Mouse (Mus musculus) midbrain, postnatal 0 days (tissue): ENCODE measurements around the gene Tuba3b. TPM values are rescaled to one million over a fixed set of nuclear protein-coding genes. Genes with fewer than 3 reads are reported as not detected.

Experiments used
- ATAC-seq: fragments of 200-750 bp; cut with Nextera tagmentation; 2 replicates; pipeline ENCODE4 v1.8.0; 2017; ENCODE audit warnings: moderate number of reproducible peaks, mild to moderate bottlenecking, moderate TSS enrichment, moderate library complexity; ENCODE audit not compliant: low FRiP score
- DNase-seq: peaks from one replicate; pipeline ENCODE4 v3.0.0-alpha.2; 2015; ENCODE audit warnings: low spot score
- H3K27ac ChIP-seq: fragments of 300-500 bp; sonication (generic); 2 replicates; pipeline ENCODE4 v1.5.1; 2014; ENCODE audit warnings: low read depth, mild to moderate bottlenecking, low read length, mixed read lengths
- H3K27me3 ChIP-seq: fragments of 300-500 bp; sonication (generic); 2 replicates; pipeline ENCODE4 v1.6.1; 2014; ENCODE audit warnings: low read length, control low read depth, mixed read lengths; ENCODE audit not compliant: insufficient read depth
- H3K36me3 ChIP-seq: fragments of 300-500 bp; sonication (generic); 2 replicates; pipeline ENCODE4 v1.6.1; 2014; ENCODE audit warnings: low read length, control low read depth, mixed read lengths; ENCODE audit not compliant: insufficient read depth
- H3K4me1 ChIP-seq: fragments of 300-500 bp; sonication (generic); 2 replicates; pipeline ENCODE4 v1.6.1; 2014; ENCODE audit warnings: mild to moderate bottlenecking, control low read depth, antibody characterized with exemption, low read length, mixed read lengths; ENCODE audit not compliant: insufficient read depth
- H3K4me2 ChIP-seq: fragments of 300-500 bp; sonication (generic); 2 replicates; pipeline ENCODE4 v1.6.1; 2014; ENCODE audit warnings: low read depth, mild to moderate bottlenecking, low read length, mixed read lengths; ENCODE audit not compliant: poor library complexity, severe bottlenecking
- H3K4me3 ChIP-seq: fragments of 300-500 bp; sonication (generic); 2 replicates; pipeline ENCODE4 v1.5.1; 2014; ENCODE audit warnings: low read depth, mild to moderate bottlenecking, low read length, moderate library complexity
- H3K9ac ChIP-seq: fragments of 300-500 bp; sonication (generic); replicated peaks from 2 replicates; pipeline ENCODE4 v1.6.1; 2014; ENCODE audit warnings: mild to moderate bottlenecking, low read length, moderate library complexity, mixed read lengths; ENCODE audit not compliant: poor library complexity, severe bottlenecking
- H3K9me3 ChIP-seq: fragments of 300-500 bp; sonication (generic); 2 replicates; pipeline ENCODE4 v1.6.1; 2016; ENCODE audit warnings: low read length, control low read depth
- CTCF ChIP-seq: IDR thresholded peaks from 2 replicates; pipeline ENCODE4 v1.5.1; 2016; ENCODE audit warnings: antibody characterized with exemption, mild to moderate bottlenecking
- WGBS: fragments of 180-500 bp; shearing (Covaris S2); extraction: QIAGEN DNeasy Blood & Tissue Kit; methylation state at CpG from one replicate; pipeline ENCODE4 v1.1.7; 2014; 5-methylcytosine and 5-hydroxymethylcytosine counted together
- polyA plus RNA-seq: library from polyadenylated mRNA; unstranded; fragments of >200 nt; fragmentation: Nextera tagmentation; extraction: Ambion mirVana; gene quantifications from 2 replicates; pipeline ENCODE4 v1.2.1, GENCODE M21; 2015
- total RNA-seq: library from RNA; depleted of rRNA; stranded (reverse); fragments of >200 nt; gene quantifications from 2 replicates; pipeline ENCODE4 v1.2.3, GENCODE M21; 2014; rRNA removed

Gene Tuba3b
- 0.44 TPM in 1 of 2 replicates, not detected in the other for total RNA-seq
- polyA plus RNA-seq, result 0.11 TPM in 1 of 2 replicates, not detected in the other

DNA sequence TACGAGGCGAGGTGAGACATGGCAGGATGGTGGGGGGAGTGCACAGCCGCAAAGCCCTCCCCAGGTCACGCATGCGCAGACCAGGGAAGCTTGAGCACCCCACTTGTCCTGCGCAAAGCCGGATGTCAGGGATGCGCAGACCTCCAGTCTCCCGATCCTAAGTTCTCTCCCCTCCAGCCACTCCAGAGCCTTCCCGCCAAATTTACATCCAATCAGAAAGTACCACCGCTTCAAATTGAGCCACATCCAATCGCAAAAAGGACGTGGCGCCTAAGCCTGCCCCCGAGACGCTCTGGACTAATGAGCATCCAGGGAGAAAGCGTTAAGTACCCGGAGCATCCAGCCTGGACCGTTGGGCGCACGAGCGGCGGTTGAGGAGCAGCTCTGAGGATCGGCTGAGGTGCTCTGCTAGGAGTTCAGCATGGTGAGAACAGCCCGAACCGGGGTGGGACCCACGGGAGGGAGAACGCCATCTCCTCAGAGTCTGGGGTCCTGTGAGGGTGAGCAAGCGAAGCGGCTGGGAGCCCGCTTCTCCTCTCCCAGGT, at the start of gene Tuba3b:
TSS of gene Tuba3b (plus strand) at position 92 of the 545 bp plus-strand sequence.
- H3K4me3 ChIP-seq, result no peak within 1 kb of the TSS
- TF ChIP-seq CTCF, result no peak

DNA sequence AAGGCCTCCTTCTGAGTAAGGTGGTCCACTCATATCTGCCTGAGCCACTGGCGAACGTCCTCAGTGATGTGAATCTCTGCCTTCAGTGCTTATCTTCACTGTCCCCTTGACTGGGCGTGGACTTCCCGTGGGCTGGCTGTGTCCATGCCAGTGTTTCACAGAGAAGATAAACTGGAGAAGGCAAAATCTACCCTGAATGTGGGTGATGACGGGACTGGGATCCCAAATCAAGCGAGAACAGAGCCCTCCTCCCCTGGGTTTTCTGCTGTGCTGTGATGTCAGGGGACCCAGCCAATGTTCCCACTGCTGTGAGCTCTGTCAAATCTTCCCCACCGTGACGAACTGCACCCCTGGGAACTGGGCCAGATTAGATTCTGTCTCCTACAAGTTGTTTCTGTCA, 48.3 kb upstream of the Tuba3b start:
- TF ChIP-seq CTCF, result no peak
- Histone ChIP-seq H3K4me2 (no peak overlapping the region), H3K9me3 (no peaks in the 10 kb centered on the region), H3K36me3 (no peaks in the 10 kb centered on the region), H3K9ac (no peak overlapping the region), H3K27me3 (no peaks in the 10 kb centered on the region), H3K27ac (no peak overlapping the region), H3K4me3 (no peak overlapping the region), H3K4me1 (no peaks in the 10 kb centered on the region)
- 74% methylated on average over 8 of the region's 8 CpGs for WGBS
- no peak for DNase-seq
- no peak for ATAC-seq

More for the DNA sequence above, at the start of gene Tuba3b:
- 95% methylated on average over 31 of the region's 31 CpGs for WGBS
- H3K4me1 ChIP-seq, result no peaks in the 10 kb centered on the region
- no peaks in the 10 kb centered on the region for H3K36me3 ChIP-seq
- H3K27me3 ChIP-seq, result no peaks in the 10 kb centered on the region
- no peak for ATAC-seq
- H3K4me2 ChIP-seq, result no peak within 1 kb of the TSS
- H3K27ac ChIP-seq, result no peak within 1 kb of the TSS
- no peak within 1 kb of the TSS for H3K9ac ChIP-seq
- H3K9me3 ChIP-seq, result no peaks in the 10 kb centered on the region
- DNase-seq, result no peak

DNA sequence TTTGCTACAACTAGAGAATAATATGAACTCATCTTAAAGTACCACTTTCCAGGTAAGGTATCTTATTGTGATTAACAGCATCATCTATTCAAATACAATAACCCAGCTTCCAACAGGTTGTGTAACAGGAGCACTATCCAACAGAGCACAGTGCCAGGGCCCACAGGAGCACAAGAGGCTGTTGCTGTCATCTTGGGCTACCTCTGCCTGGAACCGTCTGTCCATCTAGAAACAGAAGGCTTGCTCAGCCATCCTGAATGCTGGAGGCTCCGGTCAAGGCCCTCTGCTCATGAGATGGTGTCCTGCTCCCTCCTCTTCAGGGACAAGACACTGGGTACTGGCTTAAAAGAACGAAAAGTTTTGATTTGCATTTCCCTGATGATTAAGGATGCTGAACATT, 47.7 kb upstream of the Tuba3b start:
- ATAC-seq (no peak), DNase-seq (no peak)
- Histone ChIP-seq H3K4me2 (no peak overlapping the region), H3K36me3 (no peaks in the 10 kb centered on the region), H3K27ac (no peak overlapping the region), H3K4me1 (no peaks in the 10 kb centered on the region), H3K27me3 (no peaks in the 10 kb centered on the region), H3K9me3 (no peaks in the 10 kb centered on the region), H3K9ac (no peak overlapping the region), H3K4me3 (no peak overlapping the region)
- 86% methylated on average over 3 of the region's 3 CpGs for WGBS
- TF ChIP-seq CTCF, result no peak

- Histone ChIP-seq H3K27ac (no peak overlapping the region), H3K27me3 (no peaks in the 10 kb centered on the region), H3K4me1 (no peaks in the 10 kb centered on the region), H3K4me2 (no peak overlapping the region), H3K4me3 (no peak overlapping the region), H3K36me3 (no peaks in the 10 kb centered on the region), H3K9me3 (no peaks in the 10 kb centered on the region), H3K9ac (no peak overlapping the region)
- 94% methylated on average over 3 of the region's 3 CpGs for WGBS
- ATAC-seq (no peak), DNase-seq (no peak)
- no peak for TF ChIP-seq CTCF
Observed at GRCm38 (mm10) chr6:145568701-145569100, 46.9 kb upstream of the Tuba3b start.

- Histone ChIP-seq H3K4me1 (no peaks in the 10 kb centered on the region), H3K36me3 (no peaks in the 10 kb centered on the region), H3K9ac (no peak overlapping the region), H3K9me3 (no peaks in the 10 kb centered on the region), H3K4me3 (no peak overlapping the region), H3K27me3 (no peaks in the 10 kb centered on the region), H3K4me2 (no peak overlapping the region), H3K27ac (no peak overlapping the region)
- no peak for TF ChIP-seq CTCF
- DNase-seq (peak; percentile 28), ATAC-seq (no peak)
- WGBS, result 81% methylated on average over 6 of the region's 6 CpGs
Observed at GRCm38 (mm10) chr6:145573250-145574013, 42.1 kb upstream of the Tuba3b start.

DNA sequence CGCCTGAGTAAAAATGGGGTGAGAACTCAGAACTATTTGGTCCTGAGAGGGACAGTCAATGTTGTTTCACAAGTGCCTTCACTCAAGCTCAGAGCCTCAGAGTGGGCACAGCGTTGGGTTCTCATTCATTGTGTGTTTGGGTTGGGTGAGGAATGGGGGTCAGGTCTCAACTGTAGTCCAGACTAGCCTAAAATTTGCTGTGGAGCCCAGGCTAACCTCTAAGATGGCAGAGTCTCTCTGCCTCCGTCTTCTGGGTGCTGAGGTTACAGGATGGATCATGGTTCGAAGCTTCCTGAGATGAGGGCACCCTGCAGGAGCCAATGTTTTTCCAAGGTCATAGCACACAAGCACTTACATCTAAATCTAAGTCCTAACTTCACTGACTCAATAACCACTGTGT, 38.8 kb upstream of the Tuba3b start:
- 96% methylated on average over 4 of the region's 4 CpGs for WGBS

More for the DNA sequence above, 38.8 kb upstream of the Tuba3b start:
- no peak overlapping the region for H3K4me2 ChIP-seq
- no peaks in the 10 kb centered on the region for H3K4me1 ChIP-seq
- ATAC-seq, result no peak
- no peaks in the 10 kb centered on the region for H3K9me3 ChIP-seq
- H3K27me3 ChIP-seq, result no peaks in the 10 kb centered on the region
- H3K36me3 ChIP-seq, result no peaks in the 10 kb centered on the region
- no peak overlapping the region for H3K27ac ChIP-seq
- no peak for DNase-seq
- H3K9ac ChIP-seq, result no peak overlapping the region
- no peak overlapping the region for H3K4me3 ChIP-seq
- TF ChIP-seq CTCF, result no peak
